Mouse (Mus musculus) brain, adult 2 months (tissue): ENCODE measurements around the gene Pot1a.

Experiments used
- DNase-seq: peaks from one replicate; pipeline ENCODE4 v3.0.0; 2011; ENCODE audit warnings: low read depth, low spot score

The Pot1a gene

DNA sequence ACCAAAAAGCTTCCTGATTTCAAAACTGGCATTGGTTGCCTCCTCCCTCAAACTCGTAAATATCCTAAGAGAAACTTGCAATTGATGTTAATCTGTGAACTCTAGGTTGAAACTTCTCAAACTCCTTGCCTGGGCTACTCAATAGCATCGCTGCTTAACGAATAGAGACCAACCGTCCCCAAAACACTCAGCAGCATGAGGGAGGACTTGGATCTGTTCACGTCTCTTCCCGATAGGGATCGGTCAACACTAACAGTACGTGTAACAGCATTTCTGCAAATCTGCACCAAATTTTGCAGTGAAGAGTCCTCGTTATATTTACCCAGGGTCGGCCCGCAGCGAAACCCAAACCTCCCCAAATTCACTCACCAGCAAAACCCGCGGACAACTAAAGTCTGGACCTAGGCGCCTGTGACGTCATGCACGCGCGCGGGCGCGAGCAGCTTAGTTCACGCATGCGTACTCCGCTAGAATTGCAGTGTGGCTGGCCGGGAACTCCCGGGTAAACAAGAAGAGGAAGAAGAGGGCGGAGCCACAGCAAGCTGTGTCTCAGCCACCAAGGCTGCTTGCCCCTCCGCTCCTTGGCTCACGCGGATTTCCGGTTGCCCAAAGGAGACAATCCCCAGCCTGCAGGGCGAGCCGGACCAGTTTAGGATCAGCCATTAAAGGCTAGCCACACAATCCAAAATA lies at the start of gene Pot1a:
Gene Pot1a (minus strand): TSS at position 441 of the 690 bp plus-strand sequence.
- DNase-seq: peak; percentile 99

DNA sequence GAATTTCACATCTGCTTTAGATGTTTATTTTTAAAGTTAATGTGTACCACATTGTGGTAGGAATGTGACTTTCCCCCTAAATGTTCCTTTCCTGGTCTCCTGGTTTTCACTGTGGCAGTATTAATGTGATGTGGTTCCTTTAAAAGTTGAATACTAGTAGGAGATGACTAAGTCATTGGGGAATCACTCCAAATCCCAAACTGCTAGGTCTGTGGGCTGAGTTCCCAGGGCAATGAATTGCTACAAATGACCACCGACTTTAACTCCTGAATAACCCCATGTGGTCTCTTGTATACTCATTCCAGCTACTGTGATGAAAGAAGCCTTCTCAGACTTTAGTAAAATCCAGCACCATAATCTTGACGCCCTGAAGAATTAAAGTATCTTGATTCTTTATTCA lies 27.2 kb upstream of the Pot1a start:
- DNase-seq: no peak

DNA sequence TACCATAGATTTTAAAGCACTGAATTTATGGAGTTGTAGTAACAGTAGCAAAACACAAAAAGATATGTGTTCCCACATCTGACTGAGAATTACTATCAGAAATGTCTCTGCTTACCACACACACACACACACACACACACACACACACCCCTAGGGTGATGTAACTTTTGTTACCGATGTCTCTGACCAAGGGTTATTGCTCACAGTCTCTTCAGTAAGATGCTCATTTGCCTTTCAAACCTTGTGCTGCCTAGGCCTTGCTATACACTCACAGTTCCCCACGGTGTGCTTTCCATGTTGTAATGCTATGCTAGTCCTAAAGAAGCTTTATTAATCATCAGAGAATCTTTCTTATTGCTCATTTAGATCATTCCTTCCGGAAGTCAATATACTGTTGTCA lies 3.0 kb downstream of the Pot1a start:
- DNase-seq: no peak

DNA sequence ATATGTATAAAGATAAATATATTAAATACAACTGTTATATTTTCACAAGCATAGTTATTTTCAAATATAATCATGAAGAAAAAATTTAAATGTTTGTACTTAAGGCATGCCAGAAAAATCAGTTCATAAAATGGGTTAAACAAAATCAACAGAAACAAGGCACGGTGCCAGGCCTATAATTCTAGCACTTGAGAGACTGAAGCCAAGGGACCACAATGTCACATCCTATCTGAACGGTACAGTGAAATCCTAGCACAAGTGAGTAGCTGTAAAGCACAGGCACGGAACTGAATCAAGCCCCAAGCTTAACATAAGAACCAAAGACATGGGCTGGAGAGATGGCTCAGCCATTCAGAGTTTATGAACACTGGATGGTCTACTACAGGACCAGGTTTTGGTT lies 6.8 kb downstream of the Pot1a start:
- no peak for DNase-seq

DNA sequence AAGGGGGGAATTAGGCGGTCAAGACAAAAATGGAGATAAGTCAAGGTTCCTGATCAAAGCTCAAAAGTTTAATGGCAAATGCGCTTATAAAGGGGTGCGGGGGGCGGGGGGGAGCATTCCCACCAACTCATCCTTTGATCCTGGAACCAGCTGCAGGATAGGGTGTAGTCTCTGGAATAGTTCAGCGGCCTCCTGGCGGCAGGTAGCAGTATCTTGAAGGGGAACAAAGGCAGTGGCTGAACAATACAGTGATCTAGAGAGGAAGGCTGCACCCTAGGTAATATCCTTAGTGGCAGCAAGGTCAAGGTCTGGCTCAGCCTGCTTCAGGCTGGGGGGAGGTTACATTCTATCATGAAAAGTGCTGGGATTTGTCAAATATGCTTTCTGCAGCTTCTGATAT lies 7.8 kb downstream of the Pot1a start:
- no peak for DNase-seq

DNA sequence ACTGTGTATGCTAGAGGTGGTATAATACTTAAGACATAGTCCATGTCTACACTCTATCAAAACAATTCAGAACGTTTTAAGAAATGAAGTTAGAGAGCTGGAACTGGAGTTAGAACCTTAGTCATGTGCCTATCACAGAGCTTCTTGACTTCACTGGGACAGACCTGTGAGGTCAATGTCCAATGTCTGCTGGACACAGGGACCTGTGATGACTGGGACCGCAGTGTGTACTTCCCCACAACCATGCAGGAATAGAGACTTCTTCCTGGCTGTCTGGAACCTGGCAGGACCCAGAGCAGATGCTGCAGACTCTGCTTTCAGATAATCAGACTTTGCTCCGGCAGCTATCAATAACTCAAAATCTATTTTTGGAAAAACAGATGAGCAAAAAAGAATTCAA lies 40.8 kb downstream of the Pot1a start:
- no peak for DNase-seq

DNA sequence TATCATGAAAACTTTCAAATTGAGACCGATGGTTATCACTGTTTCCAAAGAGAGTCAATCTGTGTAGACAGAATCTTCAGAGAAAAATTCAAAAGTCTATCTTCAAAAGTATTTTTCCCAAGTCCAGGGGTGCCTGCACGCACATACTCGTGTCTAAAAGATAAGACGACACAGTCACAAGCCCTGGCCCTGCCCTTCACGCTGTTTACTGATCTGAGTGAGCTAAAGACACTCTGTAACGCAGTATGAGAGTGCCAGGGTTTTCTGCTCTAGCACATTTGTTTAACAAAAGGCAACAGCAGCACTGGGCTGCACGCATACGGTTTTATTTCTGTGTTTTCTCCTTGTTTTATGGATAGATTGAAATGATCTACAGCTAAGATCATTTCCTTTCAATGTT lies 41.5 kb downstream of the Pot1a start:
- no peak for DNase-seq

DNA sequence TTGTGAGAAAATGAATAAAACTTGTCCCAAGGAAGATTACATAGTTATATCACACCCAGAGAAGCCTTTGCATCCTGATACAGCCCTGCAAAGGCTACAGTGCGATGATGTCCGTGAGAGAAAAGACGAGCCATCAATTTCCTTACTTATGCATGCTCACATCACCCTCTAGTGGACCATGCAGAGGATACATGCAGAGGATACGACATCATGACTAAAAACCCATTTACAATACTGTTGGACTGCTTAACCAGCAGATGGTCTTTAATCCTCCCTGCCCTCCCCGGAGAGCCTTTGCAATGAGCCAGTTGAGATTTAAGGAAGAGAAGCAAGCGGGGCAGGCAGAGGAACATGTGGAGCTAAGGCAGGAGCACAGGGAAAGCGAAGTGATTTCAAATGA lies 42.0 kb downstream of the Pot1a start:
- peak; percentile 91 for DNase-seq

DNA sequence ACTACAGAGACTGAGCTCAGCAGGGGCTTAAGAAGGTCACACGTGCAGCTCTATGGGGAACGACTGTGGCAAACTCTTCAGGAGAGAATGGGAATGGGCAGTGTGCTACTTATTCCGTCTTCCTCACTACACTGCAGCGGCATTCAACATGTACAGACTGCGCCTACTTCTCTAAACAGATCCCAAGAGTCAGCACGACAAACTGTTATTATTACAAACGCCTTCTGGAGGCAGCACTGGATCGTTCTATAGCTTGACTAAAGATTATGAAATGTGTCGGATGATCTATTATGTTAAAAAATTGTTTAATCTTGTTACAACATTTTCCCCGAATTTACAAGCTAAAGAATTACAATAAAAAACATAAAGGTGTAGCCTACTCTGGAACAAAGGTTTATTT lies 42.8 kb downstream of the Pot1a start:
- peak; percentile 41 for DNase-seq

DNA sequence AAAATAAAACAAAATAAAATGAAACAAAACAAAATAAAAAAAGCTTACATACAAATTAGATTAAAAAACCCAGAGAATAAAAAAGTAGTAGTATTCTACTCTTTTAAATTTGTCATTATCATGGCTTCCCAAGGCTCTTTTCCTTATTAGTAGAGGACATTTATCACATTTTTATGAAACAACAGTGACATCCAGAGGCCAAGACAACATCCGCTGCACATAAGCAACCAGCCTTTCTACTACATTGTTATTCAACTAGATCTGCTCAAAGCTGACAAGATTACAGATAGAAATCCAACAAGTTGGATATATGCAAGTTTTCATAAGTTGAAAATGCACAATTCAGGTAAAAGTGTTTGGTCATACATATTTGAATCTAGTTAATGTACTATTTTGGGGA lies 56.4 kb downstream of the Pot1a start:
- peak; percentile 26 for DNase-seq

DNA sequence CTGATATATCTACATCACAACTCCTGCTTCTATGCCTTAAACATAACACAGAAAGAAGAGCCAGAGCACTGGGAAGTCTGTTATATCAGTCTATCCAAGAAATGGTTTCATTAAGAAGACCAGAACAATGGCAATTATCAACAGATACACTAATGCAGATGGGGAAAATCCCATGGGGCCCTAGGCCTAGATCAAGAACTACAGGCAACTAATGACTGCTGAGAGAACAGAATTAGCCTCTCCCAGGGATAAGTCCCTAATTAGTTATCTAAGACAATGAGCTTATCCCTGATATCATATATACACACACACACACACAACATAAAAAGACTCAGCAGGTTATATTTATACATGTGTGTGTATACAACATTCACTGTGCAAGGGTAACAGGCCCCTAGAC lies 72.5 kb downstream of the Pot1a start:
- DNase-seq: no peak

DNA sequence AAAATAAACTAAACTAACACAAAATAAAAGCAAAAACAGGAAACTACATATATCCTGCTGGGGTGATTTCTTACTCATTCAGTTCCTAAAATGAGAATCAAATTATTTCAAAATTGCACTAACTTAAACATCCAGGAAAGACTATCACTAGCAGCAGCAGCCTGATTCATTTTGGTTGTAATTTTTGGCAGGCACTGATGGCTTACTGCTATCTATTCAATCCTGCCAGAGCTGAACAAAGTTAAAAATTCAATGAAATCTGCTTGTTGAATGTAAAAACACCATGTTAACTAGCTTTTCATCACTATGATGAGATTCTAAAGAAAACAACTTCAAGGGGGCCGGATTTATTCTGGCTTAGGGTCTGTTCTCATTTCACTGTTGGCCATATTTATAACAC lies 82.5 kb downstream of the Pot1a start:
- peak; percentile 9 for DNase-seq

DNA sequence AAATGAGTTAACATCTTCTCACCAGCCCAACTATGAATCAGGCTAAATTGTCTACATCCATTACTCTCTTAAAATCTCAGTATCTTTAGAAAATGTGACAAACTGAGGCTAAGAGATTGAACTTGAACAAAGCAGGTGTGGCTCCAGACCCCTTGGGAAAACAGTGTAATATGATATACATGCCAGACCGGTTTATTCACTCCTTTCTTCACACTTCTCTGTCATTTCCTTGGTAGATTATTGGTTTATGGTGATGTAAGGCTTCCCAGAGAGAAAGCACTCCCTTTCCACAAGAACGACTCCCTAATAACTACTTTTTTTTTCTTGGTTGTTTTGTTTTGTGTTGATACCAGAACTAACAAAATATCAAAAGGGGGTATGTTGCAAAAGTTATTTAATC lies 98.4 kb downstream of the Pot1a start:
- DNase-seq: no peak

DNA sequence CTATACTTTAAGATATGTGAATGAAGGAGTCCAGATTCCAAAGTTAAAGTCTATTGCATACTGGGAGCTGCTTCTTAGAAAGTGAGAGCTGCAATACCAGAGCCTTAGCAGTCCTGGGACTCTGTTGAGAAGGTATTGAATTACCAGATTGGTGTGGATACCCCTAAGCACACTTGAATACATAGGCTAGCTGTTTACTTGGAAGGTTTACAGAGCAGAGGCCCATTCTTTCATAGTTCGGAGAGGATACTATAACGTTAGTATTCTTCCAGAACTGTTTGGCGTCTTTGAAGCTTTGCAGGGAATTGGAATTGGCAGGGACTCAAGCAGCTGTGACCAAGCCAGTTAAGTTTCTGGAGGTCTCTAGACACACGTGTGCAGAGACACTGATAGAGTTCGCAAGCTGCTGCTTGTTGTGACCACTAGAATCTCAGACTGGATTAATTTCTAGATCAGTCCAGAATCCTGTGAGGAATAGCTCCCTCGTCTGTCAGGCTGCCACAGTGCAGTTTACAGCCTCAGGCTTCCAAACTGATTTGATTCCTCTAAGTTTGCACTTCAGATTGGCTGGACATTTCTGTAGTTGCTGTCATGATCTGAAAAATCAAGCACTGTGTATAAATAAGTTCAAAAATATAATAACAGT lies 99.7 kb downstream of the Pot1a start:
- DNase-seq: peak; percentile 82

DNA sequence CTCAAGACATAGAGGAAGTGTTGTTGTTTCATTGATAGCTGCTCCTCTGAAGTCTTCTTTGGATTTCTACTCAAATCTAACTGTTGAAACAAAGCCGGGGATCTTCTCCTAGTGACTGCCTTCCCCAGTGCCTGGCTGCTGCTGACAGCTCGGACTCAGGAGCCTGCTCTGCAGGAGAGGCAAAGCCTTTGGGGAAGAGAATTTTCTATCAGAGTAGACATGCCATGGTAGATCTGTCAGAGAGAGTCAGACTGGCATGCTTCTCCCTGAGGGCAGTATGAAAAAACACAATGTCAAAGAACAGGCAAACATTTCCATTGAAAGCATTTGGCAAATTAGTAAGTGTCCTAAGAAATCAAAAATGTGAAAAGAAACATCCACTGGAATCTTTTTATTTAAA lies 109.1 kb downstream of the Pot1a start:
- no peak for DNase-seq
